Mouse (Mus musculus): ENCODE data around the gene Fam216a. TPM values are rescaled to one million over a fixed set of nuclear protein-coding genes. Genes with fewer than 3 reads are reported as not detected.
"Not testable (repeated sequence)": the region's sequence is repeated elsewhere in the genome, so short reads cannot be mapped to it uniquely, and the experiment has no call there.

The Fam216a gene
- polyA plus RNA-seq (2015; fragmentation: Nextera tagmentation; extraction: Ambion mirVana), result 149 and 162 TPM in 2 replicates

GRCm38 (mm10) chr5:122372192-122372769, at the start of gene Fam216a:
Fam216a (minus strand) TSS chr5:122372364.
- WGBS, result under 1% methylated on average over 53 of the region's 53 CpGs
- no peaks in the 10 kb centered on the region for H3K9me3 ChIP-seq
- H3K27me3 ChIP-seq (replicated peaks), result no peaks in the 10 kb centered on the region
- H3K36me3 ChIP-seq (replicated peaks), result peaks cover 21% of the 10 kb centered on the region
- peak; percentile 96 for ATAC-seq (replicated peaks)
- peak within 1 kb of the TSS; percentile 74 for H3K4me3 ChIP-seq
- H3K9ac ChIP-seq, result peak within 1 kb of the TSS; percentile 97
- H3K4me2 ChIP-seq, result peak within 1 kb of the TSS; percentile 58
- peaks cover 23% of the 10 kb centered on the region for H3K4me1 ChIP-seq
- peak within 1 kb of the TSS; percentile 97 for H3K27ac ChIP-seq

- Histone ChIP-seq H3K36me3 (replicated peaks) (no peaks in the 10 kb centered on the region), H3K4me2 (peak within 1 kb of the TSS; percentile 84), H3K27ac (peak within 1 kb of the TSS; percentile 97), H3K9ac (peak within 1 kb of the TSS; percentile 79), H3K4me3 (peak within 1 kb of the TSS; percentile 86), H3K4me1 (peaks cover 21% of the 10 kb centered on the region), H3K9me3 (no peaks in the 10 kb centered on the region), H3K27me3 (replicated peaks) (no peaks in the 10 kb centered on the region)
- 21% methylated on average over 17 of the region's 17 CpGs for WGBS
- peak; percentile 53 for ATAC-seq (replicated peaks)
Measured at GRCm38 (mm10) chr5:122421271-122422068, 49.3 kb upstream of the Fam216a start, which contains the start of gene Anapc7. Anapc7 (plus strand) TSS chr5:122421693.

GRCm38 (mm10) chr5:122420676-122421075, 48.5 kb upstream of the Fam216a start:
- H3K9me3 ChIP-seq; ATAC-seq (replicated peaks); H3K4me3 ChIP-seq; H3K27ac ChIP-seq; H3K4me2 ChIP-seq; H3K27me3 ChIP-seq (replicated peaks); H3K9ac ChIP-seq; H3K36me3 ChIP-seq (replicated peaks): not testable (repeated sequence)
- 66% methylated on average over 4 of the region's 4 CpGs for WGBS
- H3K4me1 ChIP-seq, result peaks cover 21% of the 10 kb centered on the region

- Histone ChIP-seq H3K27ac (no peak overlapping the region), H3K4me3 (no peak overlapping the region), H3K9ac (no peak overlapping the region), H3K27me3 (replicated peaks) (no peaks in the 10 kb centered on the region), H3K4me2 (no peak overlapping the region), H3K36me3 (replicated peaks) (no peaks in the 10 kb centered on the region), H3K9me3 (no peaks in the 10 kb centered on the region), H3K4me1 (no peaks in the 10 kb centered on the region)
- WGBS, result 88% methylated on average over 12 of the region's 12 CpGs
- ATAC-seq (replicated peaks), result no peak
Measured at GRCm38 (mm10) chr5:122415465-122415864, 43.3 kb upstream of the Fam216a start.

- no peaks in the 10 kb centered on the region for H3K9me3 ChIP-seq
- H3K27ac ChIP-seq, result no peak overlapping the region
- no peaks in the 10 kb centered on the region for H3K36me3 ChIP-seq (replicated peaks)
- no peak overlapping the region for H3K4me2 ChIP-seq
- WGBS, result 90% methylated on average over 5 of the region's 5 CpGs
- no peak overlapping the region for H3K4me3 ChIP-seq
- H3K27me3 ChIP-seq (replicated peaks), result no peaks in the 10 kb centered on the region
- H3K9ac ChIP-seq, result no peak overlapping the region
- ATAC-seq (replicated peaks), result no peak
- H3K4me1 ChIP-seq, result no peaks in the 10 kb centered on the region
Measured at GRCm38 (mm10) chr5:122414351-122414750, 42.2 kb upstream of the Fam216a start.

GRCm38 (mm10) chr5:122412826-122413225, 40.7 kb upstream of the Fam216a start:
- Histone ChIP-seq H3K4me3 (no peak overlapping the region), H3K36me3 (replicated peaks) (no peaks in the 10 kb centered on the region), H3K9ac (no peak overlapping the region), H3K9me3 (no peaks in the 10 kb centered on the region), H3K27ac (no peak overlapping the region), H3K27me3 (replicated peaks) (no peaks in the 10 kb centered on the region), H3K4me1 (no peaks in the 10 kb centered on the region), H3K4me2 (no peak overlapping the region)
- 65% methylated on average over 6 of the region's 6 CpGs for WGBS
- no peak for ATAC-seq (replicated peaks)

- Histone ChIP-seq H3K4me2 (no peak overlapping the region), H3K27ac (no peak overlapping the region), H3K36me3 (replicated peaks) (peaks cover 6% of the 10 kb centered on the region; the same call in 1 of the 2 replicates), H3K4me3 (no peak overlapping the region), H3K4me1 (no peaks in the 10 kb centered on the region), H3K9me3 (no peaks in the 10 kb centered on the region), H3K9ac (no peak overlapping the region), H3K27me3 (replicated peaks) (no peaks in the 10 kb centered on the region)
- 85% methylated on average over 5 of the region's 5 CpGs for WGBS
- ATAC-seq (replicated peaks), result no peak
Measured at GRCm38 (mm10) chr5:122411892-122412291, 39.7 kb upstream of the Fam216a start.

GRCm38 (mm10) chr5:122409692-122410645, 37.8 kb upstream of the Fam216a start:
- 88% methylated on average over 19 of the region's 19 CpGs for WGBS
- Histone ChIP-seq H3K4me3 (no peak overlapping the region), H3K36me3 (replicated peaks) (peaks cover 14% of the 10 kb centered on the region; the same call in 1 of the 2 replicates), H3K4me1 (no peaks in the 10 kb centered on the region), H3K9me3 (no peaks in the 10 kb centered on the region), H3K9ac (no peak overlapping the region), H3K27ac (no peak overlapping the region), H3K4me2 (no peak overlapping the region), H3K27me3 (replicated peaks) (no peaks in the 10 kb centered on the region)
- no peak for ATAC-seq (replicated peaks)

GRCm38 (mm10) chr5:122405537-122405936, 33.4 kb upstream of the Fam216a start:
- no peak for ATAC-seq (replicated peaks)
- no peak overlapping the region for H3K4me2 ChIP-seq
- peaks cover 26% of the 10 kb centered on the region for H3K36me3 ChIP-seq (replicated peaks)
- H3K9me3 ChIP-seq, result no peaks in the 10 kb centered on the region
- 96% methylated on average over 10 of the region's 10 CpGs for WGBS
- no peaks in the 10 kb centered on the region for H3K27me3 ChIP-seq (replicated peaks)
- H3K9ac ChIP-seq, result no peak overlapping the region
- H3K4me3 ChIP-seq, result no peak overlapping the region
- no peaks in the 10 kb centered on the region for H3K4me1 ChIP-seq
- H3K27ac ChIP-seq, result no peak overlapping the region

- no peak for ATAC-seq (replicated peaks)
Measured at GRCm38 (mm10) chr5:122403362-122403761, 31.2 kb upstream of the Fam216a start.

GRCm38 (mm10) chr5:122402772-122403171, 30.6 kb upstream of the Fam216a start:
- H3K27me3 ChIP-seq (replicated peaks), result no peaks in the 10 kb centered on the region
- H3K9me3 ChIP-seq, result no peaks in the 10 kb centered on the region
- H3K27ac ChIP-seq, result no peak overlapping the region
- peaks cover 26% of the 10 kb centered on the region for H3K36me3 ChIP-seq (replicated peaks)
- WGBS, result 83% methylated on average over 5 of the region's 5 CpGs
- ATAC-seq (replicated peaks), result no peak
- H3K4me2 ChIP-seq, result no peak overlapping the region
- no peaks in the 10 kb centered on the region for H3K4me1 ChIP-seq
- no peak overlapping the region for H3K4me3 ChIP-seq
- H3K9ac ChIP-seq, result no peak overlapping the region

More at GRCm38 (mm10) chr5:122403362-122403761, 31.2 kb upstream of the Fam216a start:
- WGBS, result 93% methylated on average over 12 of the region's 12 CpGs
- Histone ChIP-seq H3K36me3 (replicated peaks) (peaks cover 26% of the 10 kb centered on the region), H3K4me1 (no peaks in the 10 kb centered on the region), H3K9me3 (no peaks in the 10 kb centered on the region), H3K4me2 (no peak overlapping the region), H3K4me3 (no peak overlapping the region), H3K27ac (no peak overlapping the region), H3K27me3 (replicated peaks) (no peaks in the 10 kb centered on the region), H3K9ac (no peak overlapping the region)

- H3K4me1 ChIP-seq, result no peaks in the 10 kb centered on the region
- no peak overlapping the region for H3K27ac ChIP-seq
- 89% methylated on average over 13 of the region's 13 CpGs for WGBS
- no peaks in the 10 kb centered on the region for H3K9me3 ChIP-seq
- ATAC-seq (replicated peaks), result no peak
- H3K4me2 ChIP-seq, result no peak overlapping the region
- no peak overlapping the region for H3K4me3 ChIP-seq
- peaks cover 28% of the 10 kb centered on the region for H3K36me3 ChIP-seq (replicated peaks)
- H3K27me3 ChIP-seq (replicated peaks), result no peaks in the 10 kb centered on the region
- H3K9ac ChIP-seq, result no peak overlapping the region
Measured at GRCm38 (mm10) chr5:122402160-122402559, 30.0 kb upstream of the Fam216a start.

Measured in midbrain, embryonic 15.5 days (tissue).